Mouse (Mus musculus): ENCODE measurements around the gene Fblim1.

The Fblim1 gene

DNA sequence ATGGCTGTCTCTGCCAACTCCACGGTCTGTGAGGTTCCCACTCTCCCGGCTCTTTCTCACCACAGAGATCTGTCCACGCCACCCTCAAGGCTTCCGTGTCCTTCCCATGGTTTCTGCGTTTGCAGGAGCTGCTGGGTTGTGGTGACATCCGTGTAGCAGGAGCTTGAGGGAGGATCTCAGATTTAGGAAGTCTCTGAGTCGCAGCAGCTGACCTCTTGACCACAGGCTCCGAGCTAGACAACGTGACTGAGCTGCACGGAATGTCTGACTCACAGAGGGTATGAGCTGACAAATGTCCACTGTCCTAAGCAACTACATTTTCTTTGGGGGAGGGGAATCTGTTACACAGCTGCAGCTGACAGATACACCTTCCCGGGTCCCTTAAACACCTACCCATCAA lies at the start of gene Fblim1:
TSS of gene Fblim1 (minus strand) at position 236 of the 400 bp plus-strand sequence.
- DNase-seq, result no peak

DNA sequence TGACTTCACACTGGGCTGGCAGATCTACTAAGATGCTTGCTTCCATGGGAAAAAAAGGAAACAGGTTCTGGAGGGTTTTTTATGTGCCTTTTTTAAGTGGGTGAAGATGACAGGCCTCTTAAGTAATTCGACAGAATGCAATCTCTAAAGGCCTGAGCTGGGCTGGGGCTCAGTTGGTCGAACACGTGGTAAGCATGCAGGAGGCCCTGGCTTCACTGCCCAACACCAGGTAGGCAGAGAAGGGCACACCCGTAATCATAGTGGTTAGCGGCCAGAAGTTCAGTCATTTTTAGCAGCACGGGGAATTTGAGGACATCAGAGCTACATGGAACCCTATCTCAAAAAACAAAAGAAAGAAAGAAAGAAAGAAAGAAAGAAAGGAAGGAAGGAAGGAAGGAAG lies 48.6 kb upstream of the Fblim1 start:
- no peak for DNase-seq

GRCm38 (mm10) chr4:141653813-141654212 lies 47.9 kb upstream of the Fblim1 start:
- DNase-seq, result no peak

- DNase-seq, result no peak
Measured at GRCm38 (mm10) chr4:141653044-141653443, 47.1 kb upstream of the Fblim1 start.

GRCm38 (mm10) chr4:141651944-141652343 lies 46.0 kb upstream of the Fblim1 start:
- DNase-seq, result no peak

DNA sequence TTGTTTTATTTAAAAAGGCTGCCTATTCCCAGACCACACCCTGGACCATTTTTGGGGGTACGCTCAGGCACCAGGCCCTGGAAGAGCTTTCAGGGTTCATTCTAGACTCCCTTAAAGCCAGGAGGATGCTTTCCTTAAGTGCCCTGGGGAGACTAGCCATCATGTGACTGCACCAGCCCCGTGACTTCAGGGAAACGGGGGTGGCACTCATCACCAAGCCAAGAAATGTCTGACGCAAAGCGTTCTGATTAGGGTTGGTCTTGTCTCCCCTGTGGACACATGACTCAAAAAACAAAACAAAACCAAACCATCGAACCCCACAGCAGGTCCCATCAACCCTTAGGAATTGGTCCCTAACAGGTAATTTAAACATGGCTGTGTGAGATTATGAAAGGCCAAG lies 45.4 kb upstream of the Fblim1 start:
- DNase-seq, result no peak

- DNase-seq, result no peak
Measured at GRCm38 (mm10) chr4:141649244-141649643, 43.3 kb upstream of the Fblim1 start.

DNA sequence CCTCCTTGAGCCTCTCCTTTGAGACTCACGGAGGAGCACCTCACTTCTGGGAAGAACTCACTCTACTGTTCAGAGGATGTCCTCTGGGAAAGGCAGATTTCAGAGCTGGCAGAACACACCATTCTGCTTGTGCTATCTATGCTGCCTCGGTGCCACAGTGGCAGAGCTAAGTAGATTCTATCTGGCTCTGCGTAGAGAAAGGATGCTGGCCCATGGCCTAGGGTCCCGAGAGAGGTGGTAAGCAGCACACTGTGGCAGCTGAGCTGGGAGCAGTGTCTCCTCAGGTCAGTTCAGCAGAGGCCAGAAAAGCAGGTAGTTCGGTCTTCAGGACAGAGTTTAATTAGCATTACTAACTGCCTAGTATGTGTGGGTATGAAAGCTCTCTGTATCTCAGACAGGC lies 42.4 kb upstream of the Fblim1 start:
- no peak for DNase-seq

DNA sequence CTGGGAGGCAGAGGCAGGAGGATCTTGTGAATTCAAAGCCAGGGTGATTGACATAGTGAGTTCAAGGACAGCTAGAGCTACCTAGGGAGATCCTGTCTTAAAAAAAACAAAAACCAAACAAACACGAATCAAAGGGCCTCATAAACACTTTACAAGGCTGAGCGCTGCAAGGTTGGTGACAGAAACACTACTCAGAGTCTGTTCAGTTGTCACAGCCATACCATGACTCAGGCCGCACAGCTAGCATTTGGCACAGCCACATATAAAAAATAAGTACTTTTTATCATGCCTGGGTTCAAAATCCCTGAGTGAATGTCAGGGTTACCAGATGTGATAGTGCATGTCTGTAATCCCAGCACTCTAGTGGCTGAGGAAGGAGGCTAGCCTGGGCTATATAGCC lies 41.3 kb upstream of the Fblim1 start:
- no peak for DNase-seq

DNA sequence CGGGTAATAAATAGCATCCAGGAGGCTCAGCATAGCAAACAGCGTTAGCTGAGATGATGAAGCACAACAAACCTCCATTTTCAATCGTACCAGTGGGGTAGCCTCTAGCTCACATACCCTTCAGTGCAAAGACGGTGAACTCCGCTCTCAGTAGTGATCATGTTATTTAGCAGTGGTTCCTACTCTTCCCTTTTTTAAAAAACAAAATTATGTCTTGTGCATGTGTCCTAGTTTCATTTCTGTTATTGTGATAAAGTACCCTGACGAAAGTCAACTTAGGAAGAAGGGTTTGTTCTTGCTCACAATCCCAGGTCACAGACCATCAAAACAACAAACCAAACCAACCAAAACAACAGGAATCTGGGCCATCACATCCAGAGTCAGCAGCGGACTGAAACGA lies 40.1 kb upstream of the Fblim1 start:
- DNase-seq, result no peak

DNA sequence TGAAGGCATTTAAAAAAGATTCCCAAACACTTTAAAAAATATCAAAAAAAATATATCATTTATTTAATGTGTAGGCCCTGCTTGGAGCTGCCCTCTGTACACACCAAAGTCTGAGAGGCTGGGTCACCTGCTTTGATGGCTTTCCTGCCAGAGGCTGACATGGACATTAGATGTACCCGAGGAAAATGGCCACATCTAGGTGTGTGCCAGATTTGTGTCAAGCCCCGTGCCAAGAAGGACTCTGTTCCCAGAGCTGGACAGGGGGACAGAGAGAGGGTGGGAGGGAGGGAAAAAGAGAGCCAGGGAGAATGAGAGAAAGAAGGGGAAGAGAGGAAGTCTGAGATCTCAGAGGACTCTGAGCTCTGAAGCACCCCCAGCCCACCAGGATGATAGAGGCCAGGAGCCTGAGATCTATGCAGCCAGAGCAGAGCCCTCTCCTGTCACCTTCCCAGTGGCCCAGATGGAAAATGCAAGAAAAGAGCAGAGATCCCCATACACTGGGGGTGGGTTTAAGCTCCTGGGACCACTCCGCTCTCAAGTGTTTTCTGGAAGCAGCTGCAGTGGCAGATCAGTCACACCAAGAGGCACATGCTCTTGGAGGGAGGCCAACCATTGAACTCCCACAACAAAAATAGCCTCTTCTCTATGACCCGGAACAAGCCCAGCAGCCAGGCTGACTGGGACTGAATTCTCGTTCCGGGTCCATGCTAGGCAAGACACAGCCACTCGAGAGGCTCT lies 37.4 kb upstream of the Fblim1 start:
- DNase-seq, result no peak

GRCm38 (mm10) chr4:141641961-141642811 lies 36.3 kb upstream of the Fblim1 start:
- DNase-seq, result no peak

- no peak for DNase-seq
Measured at GRCm38 (mm10) chr4:141641353-141641771, 35.5 kb upstream of the Fblim1 start.

DNA sequence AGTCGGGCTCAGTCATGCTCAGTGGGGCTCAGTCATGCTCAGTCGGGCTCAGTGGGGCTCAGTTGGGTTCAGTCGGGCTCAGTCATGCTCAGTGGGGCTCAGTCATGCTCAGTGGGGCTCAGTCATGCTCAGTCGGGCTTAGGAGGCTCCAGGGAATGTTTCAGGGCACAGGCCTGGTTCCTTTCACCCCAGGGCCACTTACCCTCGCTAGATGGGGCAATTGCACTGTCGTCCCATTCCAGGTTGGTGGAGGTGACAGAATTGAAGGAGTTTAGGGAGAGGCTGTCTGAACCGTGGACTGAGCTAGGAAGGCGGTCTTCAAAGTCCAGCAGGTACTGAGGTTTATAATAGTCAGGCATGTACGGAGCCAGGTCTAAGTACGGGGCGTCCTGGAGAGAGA lies 33.6 kb upstream of the Fblim1 start:
- no peak for DNase-seq

DNA sequence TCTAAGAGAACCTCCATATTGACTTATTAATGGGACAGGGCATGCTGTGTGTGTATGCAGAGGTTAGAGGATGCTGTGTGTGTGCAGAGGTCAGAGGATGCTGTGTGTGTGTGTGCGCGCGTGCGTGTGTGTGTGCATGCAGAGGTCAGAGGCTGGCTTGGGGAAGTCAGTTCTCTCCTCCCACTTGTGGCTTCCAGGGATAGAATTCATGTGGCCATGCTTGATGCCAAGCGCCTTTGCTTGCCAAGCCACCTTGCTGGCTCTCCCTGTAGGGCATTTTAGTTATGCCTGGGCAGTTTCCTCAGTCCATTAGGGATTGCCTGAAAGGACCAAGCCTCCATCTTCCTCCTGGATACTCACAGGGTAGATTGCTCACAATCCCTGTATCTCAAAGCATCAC lies 30.8 kb upstream of the Fblim1 start:
- DNase-seq, result no peak

GRCm38 (mm10) chr4:141635991-141636390 lies 30.1 kb upstream of the Fblim1 start:
- DNase-seq, result no peak

DNA sequence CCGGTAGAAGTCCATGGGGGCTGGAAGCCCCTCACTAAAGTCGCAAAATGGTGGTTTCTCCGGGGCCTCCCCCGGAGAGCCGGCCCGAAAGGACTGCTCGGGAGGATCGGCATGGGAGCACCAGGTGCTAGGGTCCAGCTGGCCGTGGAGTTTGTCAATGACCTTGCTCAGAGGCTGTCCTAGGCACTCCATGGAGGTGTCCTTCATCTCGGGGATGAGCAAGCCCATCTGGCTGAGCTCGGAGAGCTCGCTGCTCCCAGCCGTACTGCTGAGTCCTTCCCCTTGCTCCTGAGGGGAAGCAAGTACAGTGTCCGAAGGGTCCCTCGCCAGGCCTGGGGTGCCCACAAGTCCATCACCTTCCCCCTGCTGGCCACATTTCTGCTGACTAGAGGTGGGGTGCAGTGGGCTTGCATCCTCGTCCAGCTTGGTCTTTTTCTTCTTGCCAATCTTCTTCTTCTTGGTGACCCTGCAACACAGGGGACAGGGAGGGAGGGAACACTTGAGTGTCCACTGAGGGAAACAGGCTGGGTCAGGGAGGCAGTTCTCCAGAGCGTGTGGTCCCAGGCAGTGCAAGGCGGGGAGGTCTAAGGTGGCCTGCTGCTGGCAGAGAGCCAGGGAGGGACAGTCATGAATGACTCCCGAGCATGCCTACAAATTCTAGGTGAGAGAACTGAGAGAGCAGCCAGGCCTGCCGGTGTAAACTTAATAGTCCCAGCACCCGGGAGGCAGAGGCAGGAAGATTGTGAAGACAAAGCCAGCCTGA lies 26.4 kb upstream of the Fblim1 start:
- no peak for DNase-seq

GRCm38 (mm10) chr4:141631250-141631649 lies 25.4 kb upstream of the Fblim1 start:
- no peak for DNase-seq

DNA sequence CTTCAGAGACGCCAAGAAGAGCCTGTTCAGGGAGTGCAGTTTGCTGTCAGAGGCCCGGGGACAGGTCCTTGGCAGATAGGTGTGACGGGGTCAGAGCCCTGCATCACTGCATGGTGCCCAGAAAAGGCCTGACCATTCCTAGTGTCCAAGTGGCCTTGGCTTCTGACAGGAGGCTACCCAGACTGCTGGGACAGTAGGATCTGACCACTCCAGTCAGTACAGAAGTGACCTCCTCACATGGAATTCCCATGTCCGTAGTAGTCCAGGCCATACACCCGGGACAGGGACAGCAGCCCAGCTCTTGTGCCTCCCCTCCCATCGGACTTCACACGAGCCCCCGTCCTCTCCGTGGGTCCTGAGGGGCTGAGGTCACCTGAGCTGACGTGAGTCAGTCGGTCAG lies 24.1 kb upstream of the Fblim1 start:
- DNase-seq, result no peak

DNA sequence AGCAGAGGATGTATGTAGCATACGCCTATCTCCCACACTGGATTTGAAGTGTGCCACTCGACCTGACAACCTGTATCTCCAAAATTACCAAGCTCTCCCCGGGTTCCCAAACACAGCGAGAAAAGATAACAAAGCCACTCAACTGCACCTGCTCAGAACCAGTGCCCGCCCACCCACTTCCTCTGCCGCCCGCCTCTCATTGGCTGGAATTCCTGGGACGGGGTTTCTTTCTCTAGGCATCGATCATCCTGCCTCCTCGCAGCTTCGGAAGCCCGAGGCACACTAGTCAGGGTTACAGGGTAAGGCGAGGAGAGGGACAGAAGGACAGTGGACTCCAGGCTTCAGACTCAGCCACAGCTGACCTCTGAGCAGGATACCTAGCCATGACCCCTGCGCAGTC lies 22.8 kb upstream of the Fblim1 start:
- DNase-seq, result no peak

- DNase-seq, result no peak
Measured at GRCm38 (mm10) chr4:141627502-141627901, 21.6 kb upstream of the Fblim1 start.

GRCm38 (mm10) chr4:141625774-141626550 lies 20.1 kb upstream of the Fblim1 start:
- no peak for DNase-seq

Data from liver (tissue).